Mouse (Mus musculus): Measurements from ENCODE around the gene Atp2b1. TPM values are rescaled to one million over a fixed set of nuclear protein-coding genes. Genes with fewer than 3 reads are reported as not detected.
A peak's percentile ranks its signal among the peaks of the same experiment; 100 is the strongest.

Atp2b1 gene
- polyA plus RNA-seq, 1 experiment from 2014 or later, result 103 TPM

GRCm38 (mm10) chr10:98913610-98913960, 621 bp upstream of the Atp2b1 start:
- Histone ChIP-seq H3K27me3 (replicated peaks; ENCODE audit: control insufficient read depth, insufficient read depth, low read length) (no peaks in the 10 kb centered on the region), H3K27ac (ENCODE audit: low read depth, low read length) (peak overlapping the region; percentile 99), H3K9me3 (replicated peaks; ENCODE audit: control insufficient read depth, low read length) (no peaks in the 10 kb centered on the region), H3K9ac (ENCODE audit: low read length) (peak overlapping the region; percentile 77), H3K4me2 (ENCODE audit: low read length) (peak overlapping the region; percentile 67), H3K4me3 (ENCODE audit: low read depth, low read length) (peak overlapping the region; percentile 93), H3K36me3 (ENCODE audit: control insufficient read depth, insufficient read depth, low read length) (no peaks in the 10 kb centered on the region), H3K4me1 (ENCODE audit: control insufficient read depth, insufficient read depth, low read length) (no peaks in the 10 kb centered on the region; the same call in 1 of the 2 replicates)
- 0% methylated on average over 19 of the region's 19 CpGs for WGBS
- ATAC-seq, result no peak
- no peak for DNase-seq (ENCODE audit: low spot score)

GRCm38 (mm10) chr10:98914810-98915241, 620 bp downstream of the Atp2b1 start:
- WGBS, result 0% methylated on average over 36 of the region's 62 CpGs
- Histone ChIP-seq H3K4me3 (ENCODE audit: low read depth, low read length) (peak overlapping the region; percentile 93), H3K4me1 (ENCODE audit: control insufficient read depth, insufficient read depth, low read length) (no peaks in the 10 kb centered on the region; the same call in 1 of the 2 replicates), H3K9ac (ENCODE audit: low read length) (peak overlapping the region; percentile 93), H3K4me2 (ENCODE audit: low read length) (peak overlapping the region; percentile 97), H3K36me3 (ENCODE audit: control insufficient read depth, insufficient read depth, low read length) (no peaks in the 10 kb centered on the region), H3K27ac (ENCODE audit: low read depth, low read length) (peak overlapping the region; percentile 99), H3K27me3 (replicated peaks; ENCODE audit: control insufficient read depth, insufficient read depth, low read length) (no peaks in the 10 kb centered on the region), H3K9me3 (replicated peaks; ENCODE audit: control insufficient read depth, low read length) (no peaks in the 10 kb centered on the region)
- DNase-seq (ENCODE audit: low spot score) (peak; percentile 81), ATAC-seq (peak; percentile 79)

- peak; percentile 6 for ATAC-seq
- Histone ChIP-seq H3K4me2 (ENCODE audit: low read length) (peak overlapping the region; percentile 97), H3K4me1 (ENCODE audit: control insufficient read depth, insufficient read depth, low read length) (no peaks in the 10 kb centered on the region; the same call in 1 of the 2 replicates), H3K27ac (ENCODE audit: low read depth, low read length) (peak overlapping the region; percentile 99), H3K9ac (ENCODE audit: low read length) (peak overlapping the region; percentile 93), H3K4me3 (ENCODE audit: low read depth, low read length) (peak overlapping the region; percentile 93), H3K9me3 (replicated peaks; ENCODE audit: control insufficient read depth, low read length) (no peaks in the 10 kb centered on the region), H3K36me3 (ENCODE audit: control insufficient read depth, insufficient read depth, low read length) (no peaks in the 10 kb centered on the region), H3K27me3 (replicated peaks; ENCODE audit: control insufficient read depth, insufficient read depth, low read length) (no peaks in the 10 kb centered on the region)
- DNase-seq (ENCODE audit: low spot score), result peak; percentile 39
- WGBS, result under 1% methylated on average over 46 of the region's 54 CpGs
Observed at GRCm38 (mm10) chr10:98915398-98915931, 1.3 kb downstream of the Atp2b1 start.

GRCm38 (mm10) chr10:98916011-98916780, 2.0 kb downstream of the Atp2b1 start:
- Histone ChIP-seq H3K36me3 (ENCODE audit: control insufficient read depth, insufficient read depth, low read length) (no peaks in the 10 kb centered on the region), H3K4me3 (ENCODE audit: low read depth, low read length) (peak overlapping the region; percentile 93), H3K4me2 (ENCODE audit: low read length) (peak overlapping the region; percentile 97), H3K9me3 (replicated peaks; ENCODE audit: control insufficient read depth, low read length) (no peaks in the 10 kb centered on the region), H3K9ac (ENCODE audit: low read length) (peak overlapping the region; percentile 93), H3K27ac (ENCODE audit: low read depth, low read length) (no peak overlapping the region), H3K27me3 (replicated peaks; ENCODE audit: control insufficient read depth, insufficient read depth, low read length) (no peaks in the 10 kb centered on the region), H3K4me1 (ENCODE audit: control insufficient read depth, insufficient read depth, low read length) (no peaks in the 10 kb centered on the region; the same call in 1 of the 2 replicates)
- ATAC-seq, result no peak
- DNase-seq (ENCODE audit: low spot score), result peak; percentile 43
- 7% methylated on average over 22 of the region's 22 CpGs for WGBS

- H3K4me1 ChIP-seq (ENCODE audit: control insufficient read depth, insufficient read depth, low read length), result no peaks in the 10 kb centered on the region; the same call in 1 of the 2 replicates
- ATAC-seq (no peak), DNase-seq (ENCODE audit: low spot score) (no peak)
- H3K36me3 ChIP-seq (ENCODE audit: control insufficient read depth, insufficient read depth, low read length), result no peaks in the 10 kb centered on the region
- no peaks in the 10 kb centered on the region for H3K27me3 ChIP-seq (replicated peaks; ENCODE audit: control insufficient read depth, insufficient read depth, low read length)
- H3K9me3 ChIP-seq (replicated peaks; ENCODE audit: control insufficient read depth, low read length), result no peaks in the 10 kb centered on the region
- peak overlapping the region; percentile 93 for H3K4me3 ChIP-seq (ENCODE audit: low read depth, low read length)
- no peak overlapping the region; the same call in 1 of the 2 replicates for H3K9ac ChIP-seq (ENCODE audit: low read length)
- WGBS, result 80% methylated on average over 10 of the region's 10 CpGs
- H3K27ac ChIP-seq (ENCODE audit: low read depth, low read length), result no peak overlapping the region
- H3K4me2 ChIP-seq (ENCODE audit: low read length), result peak overlapping the region; percentile 97
Observed at GRCm38 (mm10) chr10:98916781-98917340, 2.7 kb downstream of the Atp2b1 start.

- Histone ChIP-seq H3K4me1 (ENCODE audit: control insufficient read depth, insufficient read depth, low read length) (no peaks in the 10 kb centered on the region), H3K27ac (ENCODE audit: low read depth, low read length) (no peak overlapping the region), H3K36me3 (ENCODE audit: control insufficient read depth, insufficient read depth, low read length) (no peaks in the 10 kb centered on the region), H3K27me3 (replicated peaks; ENCODE audit: control insufficient read depth, insufficient read depth, low read length) (no peaks in the 10 kb centered on the region), H3K9me3 (replicated peaks; ENCODE audit: control insufficient read depth, low read length) (no peaks in the 10 kb centered on the region), H3K9ac (ENCODE audit: low read length) (no peak overlapping the region), H3K4me3 (ENCODE audit: low read depth, low read length) (no peak overlapping the region), H3K4me2 (ENCODE audit: low read length) (no peak overlapping the region)
- WGBS, result 85% methylated on average over 4 of the region's 4 CpGs
- ATAC-seq (no peak), DNase-seq (ENCODE audit: low spot score) (no peak)
Observed at GRCm38 (mm10) chr10:98925081-98925480, 10.9 kb downstream of the Atp2b1 start.

GRCm38 (mm10) chr10:98926991-98927390, 12.8 kb downstream of the Atp2b1 start:
- ATAC-seq, result no peak
- Histone ChIP-seq H3K4me3 (ENCODE audit: low read depth, low read length) (no peak overlapping the region), H3K9me3 (replicated peaks; ENCODE audit: control insufficient read depth, low read length) (no peaks in the 10 kb centered on the region), H3K27me3 (replicated peaks; ENCODE audit: control insufficient read depth, insufficient read depth, low read length) (no peaks in the 10 kb centered on the region), H3K4me2 (ENCODE audit: low read length) (no peak overlapping the region), H3K9ac (ENCODE audit: low read length) (no peak overlapping the region), H3K4me1 (ENCODE audit: control insufficient read depth, insufficient read depth, low read length) (no peaks in the 10 kb centered on the region), H3K36me3 (ENCODE audit: control insufficient read depth, insufficient read depth, low read length) (no peaks in the 10 kb centered on the region), H3K27ac (ENCODE audit: low read depth, low read length) (no peak overlapping the region)
- DNase-seq (ENCODE audit: low spot score), result no peak

- no peaks in the 10 kb centered on the region for H3K9me3 ChIP-seq (replicated peaks; ENCODE audit: control insufficient read depth, low read length)
- H3K36me3 ChIP-seq (ENCODE audit: control insufficient read depth, insufficient read depth, low read length), result no peaks in the 10 kb centered on the region
- WGBS, result 75% methylated on average over 7 of the region's 7 CpGs
- H3K27me3 ChIP-seq (replicated peaks; ENCODE audit: control insufficient read depth, insufficient read depth, low read length), result no peaks in the 10 kb centered on the region
- no peak for ATAC-seq
- H3K4me1 ChIP-seq (ENCODE audit: control insufficient read depth, insufficient read depth, low read length), result no peaks in the 10 kb centered on the region
- no peak overlapping the region for H3K4me3 ChIP-seq (ENCODE audit: low read depth, low read length)
- no peak overlapping the region for H3K4me2 ChIP-seq (ENCODE audit: low read length)
- DNase-seq (ENCODE audit: low spot score), result no peak
- no peak overlapping the region for H3K9ac ChIP-seq (ENCODE audit: low read length)
- H3K27ac ChIP-seq (ENCODE audit: low read depth, low read length), result no peak overlapping the region
Observed at GRCm38 (mm10) chr10:98929444-98929843, 15.2 kb downstream of the Atp2b1 start.

GRCm38 (mm10) chr10:98930143-98930542, 15.9 kb downstream of the Atp2b1 start:
- WGBS, result 41% methylated on average over 11 of the region's 11 CpGs
- Histone ChIP-seq H3K27me3 (replicated peaks; ENCODE audit: control insufficient read depth, insufficient read depth, low read length) (no peaks in the 10 kb centered on the region), H3K27ac (ENCODE audit: low read depth, low read length) (no peak overlapping the region), H3K36me3 (ENCODE audit: control insufficient read depth, insufficient read depth, low read length) (no peaks in the 10 kb centered on the region), H3K4me3 (ENCODE audit: low read depth, low read length) (no peak overlapping the region), H3K4me1 (ENCODE audit: control insufficient read depth, insufficient read depth, low read length) (no peaks in the 10 kb centered on the region), H3K9me3 (replicated peaks; ENCODE audit: control insufficient read depth, low read length) (no peaks in the 10 kb centered on the region), H3K4me2 (ENCODE audit: low read length) (peak overlapping the region; percentile 18; the same call in 1 of the 2 replicates), H3K9ac (ENCODE audit: low read length) (peak overlapping the region; percentile 32; the same call in 1 of the 2 replicates)
- DNase-seq (ENCODE audit: low spot score) (no peak), ATAC-seq (peak; percentile 40; the same call in 1 of the 2 replicates)

All from forebrain, embryonic 14.5 days (tissue).